Mouse (Mus musculus): ENCODE measurements around the gene Ccdc184. TPM values are rescaled to one million over a fixed set of nuclear protein-coding genes. Genes with fewer than 3 reads are reported as not detected.

Ccdc184 gene
- 4.9 and 5.2 TPM in 2 replicates for polyA plus RNA-seq (2012; rRNA removed)

DNA sequence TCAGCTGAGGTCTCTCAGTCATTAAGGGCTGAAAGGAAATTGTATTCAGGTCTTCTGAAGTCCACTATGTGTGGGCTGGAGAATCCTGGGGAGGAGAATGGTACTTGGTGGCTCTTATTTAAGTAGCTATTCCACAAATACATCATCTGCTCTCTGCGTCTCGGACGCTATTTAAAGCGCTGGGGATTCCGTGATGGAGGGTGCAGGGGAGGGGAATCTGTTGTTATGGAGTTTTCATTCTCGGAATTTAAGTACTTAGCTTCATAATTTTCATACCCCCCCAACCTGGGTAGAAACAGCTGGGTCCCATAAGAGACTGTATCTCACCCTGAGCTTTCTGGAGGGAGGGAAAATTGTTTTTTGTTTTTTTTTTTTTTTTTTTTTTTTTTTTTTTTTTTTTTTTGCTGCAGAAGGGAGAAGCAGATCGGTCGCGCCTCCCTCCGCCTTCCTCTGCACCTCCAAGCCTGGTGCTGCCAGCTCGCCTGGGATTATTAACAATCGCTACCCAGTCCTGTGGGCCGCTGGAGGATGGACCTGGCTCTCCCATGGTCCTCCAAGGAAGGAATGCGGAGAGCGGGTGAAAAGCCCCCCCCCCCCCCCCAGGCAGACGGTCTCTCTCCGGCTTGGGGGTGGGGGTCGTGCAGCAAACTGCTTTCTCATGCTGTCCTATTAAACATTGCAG, at the start of gene Ccdc184:
Gene Ccdc184, plus strand, starts transcription at position 196 of the 682 bp plus-strand sequence.

DNA sequence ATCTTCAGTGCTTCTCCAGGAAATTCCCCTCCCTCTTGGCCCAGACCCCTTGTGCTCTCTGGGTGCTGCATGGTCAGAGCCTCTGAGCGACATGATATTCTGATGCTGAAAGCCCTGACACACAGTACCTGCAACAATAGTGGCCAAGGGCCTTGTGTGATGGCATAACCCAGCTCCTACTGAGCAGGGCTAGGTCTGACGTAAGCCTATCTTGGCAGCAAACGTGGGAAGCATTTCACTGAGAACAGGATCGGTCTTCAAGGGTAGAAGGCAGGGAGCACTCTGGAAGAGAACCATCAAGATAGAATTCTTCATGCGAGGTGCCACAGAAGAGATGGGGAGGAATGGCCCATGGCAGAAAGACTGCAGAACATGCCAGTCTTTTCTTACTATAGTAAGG, 1.4 kb upstream of the Ccdc184 start, which contains the start of gene Asb8:
Gene Asb8, minus strand, starts transcription at position 101 of the 400 bp plus-strand sequence.

DNA sequence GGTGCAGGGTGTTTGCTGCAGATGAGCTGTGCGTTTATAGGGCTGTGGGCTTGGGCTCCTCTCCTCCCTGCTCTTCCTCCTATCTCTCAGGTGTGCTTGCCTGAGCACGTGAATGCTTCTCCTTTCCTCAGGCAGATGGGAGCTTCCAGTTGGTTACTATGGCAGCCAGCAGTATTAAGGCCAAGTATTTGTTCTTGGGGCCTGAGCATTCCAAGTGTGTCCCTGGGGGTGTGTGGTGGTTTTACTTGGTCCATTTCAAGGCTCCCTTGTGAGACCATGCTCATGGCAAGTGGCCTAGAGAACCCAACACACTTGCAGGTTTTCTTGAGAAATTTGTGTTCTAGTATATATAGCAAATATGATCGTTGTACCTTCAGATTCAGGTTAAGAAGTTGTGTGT, 28.5 kb downstream of the Ccdc184 start, which contains the start of gene Olfr288:
Gene Olfr288, minus strand, starts transcription at position 101 of the 400 bp plus-strand sequence.

Other genes with a start within 250 kb of the Ccdc184 start
- 45.0 and 67.8 TPM in 2 replicates for gene Tmem106c, start 203.0 kb upstream of the Ccdc184 start, polyA plus RNA-seq (2012; rRNA removed)
- gene Col2a1, start 162.5 kb upstream of the Ccdc184 start, polyA plus RNA-seq (2012; rRNA removed), result 0.08 TPM in 1 of 2 replicates, not detected in the other
- 33.9 and 41.1 TPM in 2 replicates for gene Pfkm, start 74.6 kb upstream of the Ccdc184 start, polyA plus RNA-seq (2012; rRNA removed)
- 8.7 and 9.9 TPM in 2 replicates for gene Senp1, start 73.4 kb upstream of the Ccdc184 start, polyA plus RNA-seq (2012; rRNA removed)
- gene Asb8, start 1.5 kb upstream of the Ccdc184 start, polyA plus RNA-seq (2012; rRNA removed), result 30.3 and 44.8 TPM in 2 replicates
- 0.66 and 1.4 TPM in 2 replicates for gene Olfr288, start 28.4 kb downstream of the Ccdc184 start, polyA plus RNA-seq (2012; rRNA removed)
- gene Gm44579, start 53.8 kb downstream of the Ccdc184 start, polyA plus RNA-seq (2012; rRNA removed), result not detected in 2 replicates
- 0.24 and 0.88 TPM in 2 replicates for gene Olfr287, start 53.9 kb downstream of the Ccdc184 start, polyA plus RNA-seq (2012; rRNA removed)
- not detected in 2 replicates for gene Olfr286, start 67.3 kb downstream of the Ccdc184 start, polyA plus RNA-seq (2012; rRNA removed)
- gene H1fnt, start 90.1 kb downstream of the Ccdc184 start, polyA plus RNA-seq (2012; rRNA removed), result not detected in 2 replicates
- gene Zfp641, start 129.0 kb downstream of the Ccdc184 start, polyA plus RNA-seq (2012; rRNA removed), result 2.1 and 2.3 TPM in 2 replicates
- not detected in 2 replicates for gene Olfr285, start 150.2 kb downstream of the Ccdc184 start, polyA plus RNA-seq (2012; rRNA removed)
- gene Olfr284, start 173.8 kb downstream of the Ccdc184 start, polyA plus RNA-seq (2012; rRNA removed), result not detected in 2 replicates
- not detected in 2 replicates for gene Olfr283, start 213.8 kb downstream of the Ccdc184 start, polyA plus RNA-seq (2012; rRNA removed)